Mouse (Mus musculus) MEL (cell line): Measurements from ENCODE around the gene Glo1.

Experiments
- CTCF ChIP-seq, 3 experiments: IDR thresholded peaks in 2 of 3; conservative IDR thresholded peaks in 1 of 3; 2 replicates each; pipeline ENCODE4 v1.5.1; 2011 to 2012; ENCODE audit warnings: low read length in 3 of 3, low read depth in 2 of 3, mild to moderate bottlenecking in 2 of 3, improper control_type of control experiment in 1 of 3, inconsistent platforms in 1 of 3, mixed read lengths in 1 of 3, moderate library complexity in 1 of 3; ENCODE audit not compliant: control insufficient read depth in 1 of 3, insufficient read depth in 1 of 3, poor library complexity in 1 of 3, severe bottlenecking in 1 of 3
- ELF1 ChIP-seq: IDR thresholded peaks from 2 replicates; pipeline ENCODE4 v1.6.1; 2014; ENCODE audit warnings: low read depth, mild to moderate bottlenecking, inconsistent platforms, low read length, improper control_type of control experiment, moderate library complexity
- EP300 ChIP-seq, 2 experiments: IDR thresholded peaks; 2 replicates each; pipeline ENCODE4 v1.6.1; 2011; ENCODE audit warnings: improper control_type of control experiment in 2 of 2, low read length in 2 of 2, low read depth in 1 of 2, mild to moderate bottlenecking in 1 of 2
- KAT2A ChIP-seq: conservative IDR thresholded peaks from 2 replicates; pipeline ENCODE4 v1.6.1; 2012; ENCODE audit warnings: low read depth, low read length, improper control_type of control experiment, inconsistent platforms
- MAFK ChIP-seq: IDR thresholded peaks from 2 replicates; pipeline ENCODE4 v1.6.1; 2011; ENCODE audit warnings: low read depth, mild to moderate bottlenecking, low read length, improper control_type of control experiment, borderline replicate concordance
- MAZ ChIP-seq: IDR thresholded peaks from 2 replicates; pipeline ENCODE4 v1.6.1; 2012; ENCODE audit warnings: low read depth, mild to moderate bottlenecking, inconsistent platforms, low read length, improper control_type of control experiment
- MYC ChIP-seq: IDR thresholded peaks from 2 replicates; pipeline ENCODE4 v1.6.1; 2011; ENCODE audit warnings: low read depth, mild to moderate bottlenecking, low read length, improper control_type of control experiment, moderate library complexity
- NRF1 ChIP-seq: IDR thresholded peaks from 2 replicates; pipeline ENCODE4 v1.6.1; 2014; ENCODE audit warnings: low read depth, mild to moderate bottlenecking, inconsistent platforms, low read length, improper control_type of control experiment, moderate library complexity; ENCODE audit not compliant: poor library complexity, insufficient read depth, severe bottlenecking
- POLR2A ChIP-seq, 2 experiments: IDR thresholded peaks; 2 replicates each; pipeline ENCODE4 v1.6.1; 2011 to 2012; ENCODE audit warnings: low read length in 2 of 2, mild to moderate bottlenecking in 2 of 2, control low read depth in 1 of 2, improper control_type of control experiment in 1 of 2, low read depth in 1 of 2, moderate library complexity in 1 of 2; ENCODE audit not compliant: control insufficient read depth in 1 of 2, insufficient read depth in 1 of 2, poor library complexity in 1 of 2
- TCF12 ChIP-seq: IDR thresholded peaks from 2 replicates; pipeline ENCODE4 v1.6.1; 2014; ENCODE audit warnings: low read depth, mild to moderate bottlenecking, inconsistent platforms, low read length, improper control_type of control experiment, moderate library complexity
- UBTF ChIP-seq: IDR thresholded peaks from 2 replicates; pipeline ENCODE4 v1.6.1; 2012; ENCODE audit warnings: low read depth, mild to moderate bottlenecking, inconsistent platforms, low read length, improper control_type of control experiment, moderate library complexity, borderline replicate concordance; ENCODE audit not compliant: insufficient read depth

DNA sequence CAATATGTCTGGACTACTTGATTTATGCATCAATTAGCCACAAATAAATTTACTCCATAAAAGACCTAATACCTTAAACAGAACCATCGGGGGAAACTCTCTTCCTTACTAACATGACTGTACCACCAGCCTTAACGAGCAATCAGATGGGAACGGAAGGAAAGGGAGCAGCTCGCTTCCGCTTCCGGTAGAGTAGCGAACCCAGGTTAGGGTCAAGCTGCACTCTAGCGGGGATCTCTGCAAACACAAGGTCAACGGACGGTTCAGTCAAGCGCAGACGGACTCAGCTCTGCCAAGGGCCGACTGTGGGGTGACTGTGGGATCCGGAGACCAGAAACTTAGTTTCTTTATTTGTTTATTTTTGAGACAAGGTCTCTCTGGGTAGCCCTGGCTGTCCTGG is 24.5 kb downstream of the Glo1 start:
- TF ChIP-seq POLR2A (IDR thresholded peaks at IDR 0.05; ENCODE audit: control insufficient read depth in 1 of 2, insufficient read depth in 1 of 2, low read depth in 1 of 2, low read length in 2 of 2, poor library complexity in 1 of 2) (no peak), MAZ (no peak), ELF1 (no peak), MAFK (no peak), UBTF (no peak), TCF12 (no peak), EP300 (IDR thresholded peaks at IDR 0.05; ENCODE audit: low read depth in 1 of 2, low read length in 2 of 2) (no peak), KAT2A (no peak), MYC (no peak), NRF1 (no peak), CTCF (IDR thresholded peaks at IDR 0.05 in 2 of 3, conservative IDR thresholded peaks at IDR 0.05 in 1 of 3; ENCODE audit: control insufficient read depth in 1 of 3, insufficient read depth in 1 of 3, low read depth in 2 of 3, low read length in 3 of 3, poor library complexity in 1 of 3, severe bottlenecking in 1 of 3) (no peak)
